Mouse (Mus musculus) left cerebral cortex, adult 11 months (tissue): ENCODE data around the gene Krt14.
A peak's percentile ranks its signal among the peaks of the same experiment; 100 is the strongest.
"Not testable (repeated sequence)": the region's sequence is repeated elsewhere in the genome, so short reads cannot be mapped to it uniquely, and the experiment has no call there.

Experiments
- DNase-seq: peaks from one replicate; pipeline ENCODE4 v3.0.0; 2022; ENCODE audit warnings: low spot score

Krt14 gene

DNA sequence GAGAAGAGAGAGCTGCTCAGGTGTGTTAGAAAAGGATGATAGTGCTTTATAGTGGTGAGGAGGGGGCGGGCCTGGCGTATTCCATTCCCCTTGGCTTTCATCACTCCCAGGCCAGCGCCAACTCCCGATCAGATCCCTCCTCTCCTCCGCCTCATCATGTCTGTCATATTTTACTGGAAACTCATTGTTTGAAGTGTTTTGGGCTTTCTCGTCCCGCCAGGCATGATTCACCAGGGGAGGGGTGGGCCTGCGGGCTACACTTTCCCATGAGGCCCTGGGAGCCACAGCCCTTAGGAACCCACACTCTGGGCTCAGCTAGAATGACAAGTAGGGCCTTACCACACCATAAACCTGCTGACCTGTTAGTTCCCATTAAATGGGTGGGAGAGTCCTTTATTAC lies at the start of gene Krt14:
Gene Krt14 (minus strand): TSS at position 51 of the 400 bp plus-strand sequence.
- no peak for DNase-seq

GRCm38 (mm10) chr11:100255514-100255913 lies 48.2 kb upstream of the Krt14 start:
- no peak for DNase-seq

GRCm38 (mm10) chr11:100254360-100255090 lies 47.2 kb upstream of the Krt14 start:
- no peak for DNase-seq

DNA sequence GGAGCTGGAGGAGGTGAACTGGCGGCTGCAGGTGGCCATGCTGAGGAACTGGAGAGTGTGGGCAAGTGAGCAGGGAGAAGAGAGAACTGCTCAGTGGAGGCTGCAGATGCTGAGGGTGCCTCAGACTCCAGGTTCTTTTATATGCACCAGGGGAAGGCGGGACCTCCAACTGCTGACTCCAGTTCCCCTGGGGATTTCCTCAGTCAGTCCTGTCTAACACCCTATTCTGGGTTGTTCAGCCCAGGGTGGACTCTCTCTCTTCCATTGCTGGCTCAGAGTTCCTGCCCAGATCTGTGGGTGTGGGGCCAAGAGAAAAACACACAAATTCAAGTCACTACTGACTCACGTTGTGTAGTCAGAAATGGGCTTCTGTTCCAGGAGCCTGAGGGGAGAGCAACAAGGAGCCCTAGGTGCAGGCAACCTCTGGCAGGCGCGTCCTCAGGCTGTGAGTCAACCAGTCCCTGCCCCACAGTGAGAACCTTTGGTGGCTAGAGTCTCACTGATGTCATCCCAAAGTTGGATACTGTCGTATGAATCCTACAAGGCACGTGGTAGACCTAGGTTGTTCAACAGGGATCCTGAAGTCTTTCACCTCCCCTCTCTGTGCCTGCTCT lies 41.6 kb upstream of the Krt14 start, which contains the start of gene Krt16:
Gene Krt16 (minus strand): TSS at position 51 of the 614 bp plus-strand sequence.
- no peak for DNase-seq

- not testable (repeated sequence) for DNase-seq
These were observed 39.1 kb upstream of the Krt14 start for GRCm38 (mm10) chr11:100246471-100246870.

DNA sequence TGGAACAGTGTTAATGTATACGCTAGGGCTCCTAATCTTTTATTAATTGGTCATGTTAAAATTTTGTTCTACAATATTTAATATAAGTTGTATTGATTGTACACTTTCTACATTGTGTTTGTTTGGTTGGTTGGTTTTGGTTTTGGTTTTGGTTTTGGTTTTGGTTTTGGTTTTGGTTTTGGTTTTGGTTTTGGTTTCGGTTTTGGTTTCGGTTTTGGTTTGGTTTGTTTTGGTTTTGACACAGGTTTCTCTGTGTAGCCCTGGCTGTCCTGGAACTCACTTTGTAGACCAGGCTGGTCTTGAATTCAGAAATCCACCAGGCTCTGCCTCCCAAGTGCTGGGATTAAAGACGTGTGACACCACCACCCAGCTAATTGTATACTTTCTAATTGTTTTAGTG lies 32.9 kb upstream of the Krt14 start:
- not testable (repeated sequence) for DNase-seq

DNA sequence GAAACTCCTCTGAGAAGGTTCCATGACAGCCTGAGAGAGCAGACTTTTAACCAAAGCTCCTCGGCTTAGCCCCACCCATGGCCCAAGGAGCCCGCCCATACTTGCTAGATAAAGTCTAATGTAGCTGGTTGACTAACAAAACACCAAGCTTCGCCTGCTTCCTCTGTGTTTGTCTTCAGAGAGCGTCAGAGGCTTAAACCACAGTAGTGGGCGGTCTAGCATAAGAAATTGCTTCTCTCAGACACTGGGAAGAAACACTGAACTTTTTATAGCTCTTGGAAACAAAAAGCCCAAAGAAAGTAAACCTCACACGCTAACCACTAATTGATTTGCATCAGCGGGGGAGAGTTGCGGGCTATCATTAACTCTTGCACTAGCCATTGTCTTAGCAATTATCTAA lies 14.4 kb upstream of the Krt14 start:
- DNase-seq: no peak

GRCm38 (mm10) chr11:100219304-100219703 lies 12.0 kb upstream of the Krt14 start:
- no peak for DNase-seq

DNA sequence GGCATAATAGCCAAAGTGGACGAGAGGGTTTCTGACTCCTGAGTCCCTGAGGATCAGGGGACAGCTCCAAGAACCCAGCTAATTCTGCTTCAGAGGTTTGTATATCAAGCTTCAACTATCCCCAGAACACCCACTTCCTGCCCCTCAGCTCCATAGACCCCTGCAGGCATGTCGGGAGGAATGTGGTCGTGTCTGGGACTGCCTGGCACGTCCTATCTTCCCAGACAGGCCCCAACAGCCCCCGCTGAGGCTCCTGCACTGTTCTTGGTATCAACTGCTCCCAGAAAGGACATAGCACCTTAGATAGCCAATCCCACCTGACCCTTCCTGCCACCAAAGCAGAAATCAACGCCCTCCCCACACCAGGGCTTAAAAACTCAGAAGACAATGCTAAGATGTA lies 1.2 kb upstream of the Krt14 start:
- no peak for DNase-seq

DNA sequence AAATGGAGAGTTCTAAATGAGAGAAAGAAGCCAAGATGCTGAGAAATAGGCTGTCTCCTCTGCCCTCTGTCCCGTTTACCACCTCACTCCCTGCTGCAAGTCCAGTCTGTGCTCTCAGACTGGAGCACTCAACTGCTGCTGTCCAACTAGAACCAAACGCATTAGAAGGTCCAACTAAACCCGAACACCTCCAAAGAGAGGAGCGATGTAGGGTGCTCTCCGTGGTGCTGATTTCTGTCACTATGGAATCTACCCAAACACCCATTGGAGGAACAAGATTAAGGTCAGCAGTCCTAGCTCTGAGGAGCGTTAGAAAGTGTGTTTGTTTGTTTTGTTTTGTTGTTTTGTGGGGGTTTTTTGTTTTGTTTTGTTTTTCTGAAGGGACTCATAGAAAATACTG lies 3.9 kb downstream of the Krt14 start:
- DNase-seq: no peak

DNA sequence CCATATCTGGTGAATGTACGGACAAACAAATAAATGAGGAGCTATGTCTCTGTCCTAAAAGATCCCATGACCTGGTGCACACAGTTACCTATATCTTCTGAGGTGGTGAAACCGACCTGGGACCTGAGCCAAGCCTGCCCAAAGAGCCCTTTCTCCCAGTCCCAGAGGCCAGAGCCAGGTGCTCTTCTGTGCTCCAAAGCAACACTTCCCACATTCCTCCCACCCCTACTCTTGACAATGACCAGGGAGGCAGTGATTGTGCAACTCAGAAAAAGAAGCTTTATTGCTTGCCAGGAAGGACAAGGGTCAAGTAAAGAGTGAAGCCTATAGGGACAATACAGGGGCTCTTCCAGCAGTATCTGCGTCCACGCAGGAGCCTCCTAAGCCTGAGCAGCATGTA lies 4.4 kb downstream of the Krt14 start:
- DNase-seq: no peak

DNA sequence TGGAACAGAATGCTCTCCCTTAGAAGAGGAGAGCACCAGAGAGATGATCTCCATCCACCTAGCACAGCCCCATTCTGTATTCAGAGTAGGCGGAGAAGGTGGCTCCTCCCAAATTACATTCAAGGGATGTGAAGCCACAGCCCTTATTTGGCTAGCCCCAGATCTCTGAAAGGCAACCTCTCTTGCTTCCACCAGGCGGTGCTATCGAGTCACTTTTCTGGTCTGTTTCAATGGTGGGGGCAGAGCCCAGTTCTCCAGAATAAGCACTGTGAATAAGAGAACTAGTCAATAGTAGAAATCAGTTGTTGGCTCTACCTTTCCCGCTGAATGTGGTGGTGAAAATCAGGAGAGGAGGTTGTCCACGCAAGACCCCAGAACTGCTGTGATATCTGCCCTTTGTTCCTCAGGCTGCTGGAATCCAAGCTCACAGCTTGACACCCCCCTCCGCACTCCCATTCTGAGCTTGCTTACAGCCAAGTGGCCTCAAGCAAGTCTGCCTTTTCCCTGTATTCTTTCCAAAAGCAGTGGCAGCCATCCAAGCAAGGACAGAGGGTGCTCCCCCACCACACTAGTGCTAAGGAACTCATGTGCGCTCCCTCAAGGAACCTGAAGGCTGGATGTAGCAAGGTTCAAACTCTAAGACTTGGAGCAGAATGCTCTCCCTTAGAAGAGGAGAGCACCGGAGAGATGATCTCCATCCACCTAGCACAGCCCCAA lies 7.1 kb downstream of the Krt14 start:
- DNase-seq: no peak

DNA sequence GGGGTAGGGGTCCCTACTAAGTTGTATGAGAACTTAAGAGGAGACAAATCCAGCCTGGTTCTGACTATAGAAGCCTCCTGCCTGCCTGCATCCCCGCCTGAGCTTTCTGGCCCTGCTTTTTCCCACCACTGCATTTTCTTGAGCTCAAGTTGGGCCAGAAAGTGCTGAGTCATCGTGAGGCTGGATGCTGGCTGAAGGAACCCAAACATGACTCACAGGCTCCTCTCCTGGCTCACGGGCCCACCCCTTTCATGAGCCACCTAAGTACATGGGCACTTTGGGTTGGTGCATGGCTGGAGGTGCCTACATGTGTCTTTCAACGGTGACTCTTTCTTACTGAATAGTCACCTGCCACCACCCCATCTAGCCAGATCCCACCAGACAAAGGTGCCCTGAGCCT lies 8.7 kb downstream of the Krt14 start:
- DNase-seq: no peak

DNA sequence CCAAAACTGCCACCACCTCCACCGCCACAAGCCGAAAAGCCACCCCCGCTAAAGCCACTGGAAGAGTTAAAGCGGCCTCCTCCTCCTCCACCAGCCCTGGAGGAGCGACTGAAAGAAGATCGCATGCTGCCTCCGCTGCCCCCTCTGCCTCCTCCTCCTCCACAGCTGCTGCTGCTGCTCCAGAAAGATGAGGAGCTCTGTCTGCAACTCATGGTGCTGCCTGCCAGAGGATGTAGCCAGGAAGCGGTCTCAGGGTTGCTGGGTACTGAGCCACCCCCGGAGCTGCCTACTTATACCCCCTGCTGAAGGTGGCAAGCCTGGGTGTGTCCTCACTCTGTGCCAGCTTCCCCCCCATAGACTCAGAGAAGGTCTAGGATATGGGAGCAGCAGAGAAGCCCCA lies 14.4 kb downstream of the Krt14 start, which contains the start of gene Krt9:
Gene Krt9 (minus strand): TSS at position 255 of the 400 bp plus-strand sequence.
- DNase-seq: peak; percentile 40

DNA sequence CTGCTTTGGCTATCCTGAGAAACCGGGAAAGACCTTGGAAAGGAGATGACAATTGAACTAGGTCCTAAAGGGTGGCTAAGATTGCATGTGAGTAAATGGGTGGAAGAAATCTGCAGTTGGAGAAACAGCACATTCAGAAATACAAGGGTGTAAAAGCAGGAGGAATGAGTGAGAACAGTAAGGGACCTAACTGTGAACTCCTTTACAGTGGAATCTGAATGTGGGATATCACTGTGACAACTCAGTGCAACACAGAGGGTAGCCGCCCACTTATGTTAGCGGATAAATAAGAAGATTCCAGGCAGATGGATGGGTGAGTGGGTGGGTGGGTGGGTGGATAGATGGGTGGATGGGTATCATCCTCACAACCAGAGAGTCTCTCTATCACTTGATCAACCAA lies 15.5 kb downstream of the Krt14 start:
- DNase-seq: no peak

DNA sequence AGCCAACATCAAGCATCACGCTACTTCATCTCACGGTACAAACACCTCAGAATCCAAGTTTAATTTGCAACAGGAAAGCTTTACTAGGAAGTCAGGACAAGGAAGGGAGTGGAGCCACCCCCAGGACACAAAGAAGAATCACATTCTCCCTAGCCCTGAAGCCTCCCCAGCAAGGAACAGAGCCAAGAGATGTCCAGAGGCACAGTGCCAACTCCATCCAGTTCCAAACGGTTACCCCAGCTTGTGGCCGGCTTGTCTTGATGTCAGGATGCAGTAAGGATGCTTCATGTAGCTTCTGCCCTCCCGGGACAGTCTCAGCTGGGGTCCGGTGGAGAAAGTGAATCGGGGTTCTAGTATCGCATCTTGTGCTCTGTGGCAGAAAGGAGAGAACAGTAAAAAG lies 20.6 kb downstream of the Krt14 start:
- no peak for DNase-seq

DNA sequence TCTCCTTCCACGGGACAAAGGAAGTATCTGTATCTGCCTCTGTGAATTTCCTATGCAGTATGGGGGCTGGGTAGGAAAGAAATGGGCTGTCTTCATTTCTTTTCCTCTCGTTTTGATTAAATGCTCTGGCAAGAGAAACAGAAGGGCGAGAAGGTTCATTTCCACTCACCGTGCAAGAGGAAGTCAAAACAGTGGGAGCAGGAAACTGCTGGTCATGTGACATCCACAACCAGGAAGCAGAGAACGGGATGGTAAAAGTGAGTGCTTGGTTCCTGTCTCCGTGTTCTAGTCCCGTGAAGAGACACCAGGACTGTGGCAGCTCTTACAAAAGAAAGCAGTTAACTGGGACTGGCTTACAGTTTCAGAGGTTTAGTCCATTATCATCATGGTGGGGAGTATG lies 25.6 kb downstream of the Krt14 start:
- no peak for DNase-seq

- DNase-seq: no peak
These were observed 28.1 kb downstream of the Krt14 start for GRCm38 (mm10) chr11:100179260-100179659.

- no peak for DNase-seq
These were observed 29.0 kb downstream of the Krt14 start for GRCm38 (mm10) chr11:100178307-100178706.

DNA sequence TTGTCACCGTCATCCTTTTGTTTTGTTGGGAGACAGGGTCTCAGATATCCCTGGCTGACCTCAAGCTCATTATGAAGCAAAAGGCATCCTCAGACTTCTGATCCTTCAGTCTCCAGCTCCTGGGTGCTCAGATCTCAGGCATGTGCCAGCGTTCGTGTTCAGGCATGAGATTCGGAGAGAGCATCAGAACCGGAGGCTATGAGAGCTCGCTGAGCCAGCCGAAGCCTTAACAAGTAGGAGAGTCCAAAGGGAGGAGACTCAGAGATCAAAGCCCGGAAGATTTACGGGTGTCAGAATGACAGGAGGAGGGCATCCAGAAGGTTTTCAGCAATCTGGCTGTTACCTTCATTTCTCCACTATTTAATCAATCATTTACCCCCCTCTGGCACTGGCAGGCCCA lies 30.6 kb downstream of the Krt14 start:
- no peak for DNase-seq

DNA sequence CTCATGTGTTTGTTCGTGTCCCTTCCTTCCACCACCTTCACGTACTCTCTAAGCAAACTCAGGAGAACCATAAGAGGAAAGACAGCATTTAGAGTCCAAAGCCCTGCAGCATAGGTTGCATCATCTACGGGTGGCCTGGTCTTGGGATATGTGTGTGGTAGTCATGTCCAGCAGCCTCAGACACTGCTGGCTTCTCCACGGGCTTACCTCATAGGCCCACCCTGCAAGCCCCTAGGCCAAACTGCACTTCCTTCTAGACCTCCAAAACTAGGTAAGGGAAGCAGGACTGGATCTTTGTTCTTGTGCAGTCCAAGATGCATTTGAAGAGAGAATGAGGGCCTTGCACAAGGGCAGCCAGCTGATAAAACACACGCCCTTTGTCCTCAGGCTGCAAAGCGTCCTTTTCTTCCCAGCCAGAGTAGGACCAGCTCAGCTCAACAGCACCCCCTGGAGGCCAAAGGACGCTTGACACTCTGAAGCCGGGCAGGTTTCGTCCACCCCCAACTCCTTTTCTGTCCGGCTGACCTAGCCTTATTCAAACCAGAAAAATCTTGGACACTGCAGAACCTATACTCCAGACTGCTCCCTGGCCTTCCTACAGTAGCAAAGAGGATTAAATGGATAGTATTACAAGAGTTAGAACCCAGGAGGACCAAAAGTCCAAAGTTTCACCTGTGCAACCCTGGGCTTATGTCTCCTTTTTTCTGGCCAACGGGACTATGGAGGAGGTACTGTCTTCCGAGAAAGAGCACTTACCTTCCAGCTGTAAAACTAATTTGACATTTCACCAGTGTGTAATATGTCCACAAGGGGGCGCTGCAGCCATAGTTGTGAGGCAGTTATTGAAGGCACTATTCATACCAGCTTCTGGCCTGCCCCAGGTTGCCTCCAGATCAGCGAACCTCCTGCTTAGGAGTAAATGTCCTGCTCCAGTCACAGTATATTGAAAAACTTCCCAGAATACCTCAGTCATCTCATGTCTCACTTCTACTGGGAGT lies 38.3 kb downstream of the Krt14 start:
- DNase-seq: peak; percentile 37

DNA sequence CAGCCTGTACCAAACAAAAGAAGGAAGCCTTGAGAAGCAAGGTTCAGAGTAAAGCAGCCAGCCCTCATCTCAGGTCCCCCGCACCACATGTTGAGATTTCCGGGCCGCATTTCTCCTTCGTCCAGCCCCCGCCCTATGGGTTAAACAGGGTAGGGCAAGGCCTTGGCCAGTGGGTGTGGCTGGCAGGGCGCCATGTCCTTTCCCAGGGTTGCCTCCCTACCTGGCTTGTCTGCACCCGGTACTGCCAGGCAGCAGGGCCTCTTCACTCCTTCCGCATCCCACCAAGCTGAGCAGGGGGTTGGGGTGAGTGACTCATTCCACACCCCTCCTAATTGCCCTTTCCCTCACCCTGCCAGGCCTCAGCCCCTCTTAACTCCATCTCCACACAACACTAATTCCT lies 39.3 kb downstream of the Krt14 start:
- DNase-seq: no peak
